Mouse (Mus musculus) limb, embryonic 12.5 days (tissue): ENCODE measurements around the gene Sfrp5. TPM values are rescaled to one million over a fixed set of nuclear protein-coding genes. Genes with fewer than 3 reads are reported as not detected.

Experiments
- ATAC-seq: fragments of 200-750 bp; cut with Nextera tagmentation; 2 replicates; pipeline ENCODE4 v1.8.0; 2017; ENCODE audit warnings: low read depth, moderate TSS enrichment; ENCODE audit not compliant: insufficient number of reproducible peaks, insufficient read depth, low FRiP score, low TSS enrichment
- H3K27ac ChIP-seq: fragments of 300-500 bp; sonication (generic); 2 replicates; pipeline ENCODE4 v1.5.1; 2016; ENCODE audit warnings: mild to moderate bottlenecking, moderate library complexity
- H3K27me3 ChIP-seq: fragments of 300-500 bp; sonication (generic); 2 replicates; pipeline ENCODE4 v1.6.1; 2016; ENCODE audit warnings: mild to moderate bottlenecking, moderate library complexity
- H3K36me3 ChIP-seq: fragments of 300-500 bp; sonication (generic); 2 replicates; pipeline ENCODE4 v1.6.1; 2016; ENCODE audit warnings: mild to moderate bottlenecking, moderate library complexity
- H3K4me1 ChIP-seq: fragments of 300-500 bp; sonication (generic); replicated peaks from 2 replicates; pipeline ENCODE4 v1.6.1; 2016
- H3K4me2 ChIP-seq: fragments of 300-500 bp; sonication (generic); 2 replicates; pipeline ENCODE4 v1.6.1; 2016; ENCODE audit warnings: mild to moderate bottlenecking, moderate library complexity
- H3K4me3 ChIP-seq: fragments of 300-500 bp; sonication (generic); replicated peaks from 2 replicates; pipeline ENCODE4 v1.5.1; 2016; ENCODE audit warnings: mild to moderate bottlenecking
- H3K9ac ChIP-seq: fragments of 300-500 bp; sonication (generic); replicated peaks from 2 replicates; pipeline ENCODE4 v1.6.1; 2016; ENCODE audit warnings: mild to moderate bottlenecking, moderate library complexity
- H3K9me3 ChIP-seq: fragments of 300-500 bp; sonication (generic); 2 replicates; pipeline ENCODE4 v1.6.1; 2016; ENCODE audit warnings: mild to moderate bottlenecking, moderate library complexity
- WGBS: fragments of 180-500 bp; shearing (Covaris S2); methylation state at CpG from one replicate; pipeline ENCODE4 v1.1.7; 2016; 5-methylcytosine and 5-hydroxymethylcytosine counted together
- polyA plus RNA-seq: library from polyadenylated mRNA; unstranded; fragments of >200 nt; fragmentation: Nextera tagmentation; extraction: Ambion mirVana; gene quantifications from 2 replicates; pipeline ENCODE4 v1.2.1, GENCODE M21; 2016

Gene Sfrp5
- polyA plus RNA-seq, 1 experiment from 2014 or later: 0.53 TPM

- no peak overlapping the region for H3K9ac ChIP-seq
- no peak overlapping the region for H3K27ac ChIP-seq
- H3K4me1 ChIP-seq: peaks cover 12% of the 10 kb centered on the region
- no peaks in the 10 kb centered on the region for H3K9me3 ChIP-seq
- H3K27me3 ChIP-seq: peaks cover 30% of the 10 kb centered on the region
- H3K4me2 ChIP-seq: no peak overlapping the region
- no peak overlapping the region for H3K4me3 ChIP-seq
- WGBS: 81% methylated on average over 10 of the region's 10 CpGs
- H3K36me3 ChIP-seq: no peaks in the 10 kb centered on the region
- ATAC-seq: no peak
Measured at GRCm38 (mm10) chr19:42169322-42169975, 32.6 kb downstream of the Sfrp5 start.

GRCm38 (mm10) chr19:42167489-42167888 is 34.6 kb downstream of the Sfrp5 start:
- Histone ChIP-seq H3K27ac (no peak overlapping the region), H3K4me3 (no peak overlapping the region), H3K9ac (no peak overlapping the region), H3K4me1 (peaks cover 12% of the 10 kb centered on the region), H3K27me3 (peaks cover 30% of the 10 kb centered on the region), H3K9me3 (no peaks in the 10 kb centered on the region), H3K4me2 (no peak overlapping the region), H3K36me3 (no peaks in the 10 kb centered on the region)
- no peak for ATAC-seq
- 63% methylated on average over 9 of the region's 9 CpGs for WGBS

GRCm38 (mm10) chr19:42166766-42167165 is 35.3 kb downstream of the Sfrp5 start:
- Histone ChIP-seq H3K4me2 (no peak overlapping the region), H3K36me3 (no peaks in the 10 kb centered on the region), H3K9me3 (no peaks in the 10 kb centered on the region), H3K27ac (no peak overlapping the region), H3K9ac (no peak overlapping the region), H3K27me3 (peaks cover 30% of the 10 kb centered on the region), H3K4me1 (peaks cover 10% of the 10 kb centered on the region), H3K4me3 (no peak overlapping the region)
- ATAC-seq: no peak
- WGBS: 44% methylated on average over 3 of the region's 3 CpGs

- Histone ChIP-seq H3K9me3 (no peaks in the 10 kb centered on the region), H3K4me3 (no peak overlapping the region), H3K4me1 (peaks cover 4% of the 10 kb centered on the region), H3K27me3 (peaks cover 30% of the 10 kb centered on the region), H3K4me2 (peak overlapping the region; percentile 39), H3K9ac (no peak overlapping the region), H3K36me3 (no peaks in the 10 kb centered on the region), H3K27ac (no peak overlapping the region)
- ATAC-seq: no peak
- 3% methylated on average over 12 of the region's 12 CpGs for WGBS
Measured at GRCm38 (mm10) chr19:42166130-42166529, 35.9 kb downstream of the Sfrp5 start.

GRCm38 (mm10) chr19:42164188-42164587 is 37.9 kb downstream of the Sfrp5 start:
- Histone ChIP-seq H3K27me3 (peaks cover 22% of the 10 kb centered on the region), H3K36me3 (no peaks in the 10 kb centered on the region), H3K9me3 (no peaks in the 10 kb centered on the region), H3K4me1 (no peaks in the 10 kb centered on the region; the same call in 1 of the 2 replicates), H3K4me3 (no peak overlapping the region), H3K27ac (no peak overlapping the region), H3K9ac (no peak overlapping the region), H3K4me2 (no peak overlapping the region)
- no peak for ATAC-seq
- WGBS: 48% methylated on average over 7 of the region's 7 CpGs

GRCm38 (mm10) chr19:42163764-42164163 is 38.3 kb downstream of the Sfrp5 start, which contains the start of gene Zfyve27:
Gene Zfyve27 (plus strand): TSS chr19:42163951.
- Histone ChIP-seq H3K27ac (no peak within 1 kb of the TSS), H3K4me3 (no peak within 1 kb of the TSS), H3K36me3 (no peaks in the 10 kb centered on the region), H3K4me1 (no peaks in the 10 kb centered on the region; the same call in 1 of the 2 replicates), H3K9me3 (no peaks in the 10 kb centered on the region), H3K27me3 (peaks cover 18% of the 10 kb centered on the region), H3K4me2 (no peak within 1 kb of the TSS), H3K9ac (no peak within 1 kb of the TSS)
- ATAC-seq: no peak
- WGBS: 73% methylated on average over 5 of the region's 5 CpGs

GRCm38 (mm10) chr19:42158246-42159017 is 43.6 kb downstream of the Sfrp5 start:
- H3K9ac ChIP-seq: no peak overlapping the region
- H3K27ac ChIP-seq: no peak overlapping the region

GRCm38 (mm10) chr19:42157493-42158237 is 44.4 kb downstream of the Sfrp5 start:
- 49% methylated on average over 12 of the region's 12 CpGs for WGBS
- Histone ChIP-seq H3K4me3 (no peak overlapping the region), H3K4me1 (0 out of 2 replicates have a peak, but pooled peaks cover 2% of the 10 kb centered on the region), H3K9ac (no peak overlapping the region), H3K9me3 (no peaks in the 10 kb centered on the region), H3K27me3 (no peaks in the 10 kb centered on the region), H3K27ac (no peak overlapping the region), H3K36me3 (no peaks in the 10 kb centered on the region), H3K4me2 (no peak overlapping the region)
- ATAC-seq: no peak

More at GRCm38 (mm10) chr19:42158246-42159017, 43.6 kb downstream of the Sfrp5 start:
- WGBS: 57% methylated on average over 13 of the region's 13 CpGs
- Histone ChIP-seq H3K4me2 (no peak overlapping the region), H3K4me1 (0 out of 2 replicates have a peak, but pooled peaks cover 2% of the 10 kb centered on the region), H3K9me3 (no peaks in the 10 kb centered on the region), H3K4me3 (no peak overlapping the region), H3K27me3 (no peaks in the 10 kb centered on the region), H3K36me3 (no peaks in the 10 kb centered on the region)
- ATAC-seq: no peak

- H3K4me3 ChIP-seq: no peak overlapping the region
- peaks cover 43% of the 10 kb centered on the region for H3K4me1 ChIP-seq
- H3K27ac ChIP-seq: no peak overlapping the region
- H3K4me2 ChIP-seq: no peak overlapping the region
- no peaks in the 10 kb centered on the region for H3K9me3 ChIP-seq
- ATAC-seq: no peak
- peaks cover 13% of the 10 kb centered on the region for H3K36me3 ChIP-seq
- 6% methylated on average over 6 of the region's 6 CpGs for WGBS
- H3K27me3 ChIP-seq: no peaks in the 10 kb centered on the region
- H3K9ac ChIP-seq: no peak overlapping the region; the same call in 1 of the 2 replicates
Measured at GRCm38 (mm10) chr19:42151990-42152389, 50.1 kb downstream of the Sfrp5 start.

GRCm38 (mm10) chr19:42148569-42148860 is 53.5 kb downstream of the Sfrp5 start:
- H3K27ac ChIP-seq: peak overlapping the region; percentile 92
- peak overlapping the region; percentile 74 for H3K4me3 ChIP-seq
- no peaks in the 10 kb centered on the region for H3K9me3 ChIP-seq
- no peaks in the 10 kb centered on the region for H3K27me3 ChIP-seq
- H3K9ac ChIP-seq: peak overlapping the region; percentile 88
- ATAC-seq: no peak
- H3K36me3 ChIP-seq: peaks cover 13% of the 10 kb centered on the region
- WGBS: 9% methylated on average over 7 of the region's 7 CpGs
- H3K4me2 ChIP-seq: peak overlapping the region; percentile 83
- H3K4me1 ChIP-seq: peaks cover 45% of the 10 kb centered on the region
